Mouse (Mus musculus): ENCODE measurements around the gene Fasn. TPM values are rescaled to one million over a fixed set of nuclear protein-coding genes. Genes with fewer than 3 reads are reported as not detected.
"Not testable (repeated sequence)": the region's sequence is repeated elsewhere in the genome, so short reads cannot be mapped to it uniquely, and the experiment has no call there.

Fasn gene
- total RNA-seq, 2 experiments from 2014 or later, result 27.4 to 33.8 TPM

GRCm38 (mm10) chr11:120768206-120768605 is 56.1 kb downstream of the Fasn start:
- no peak for DNase-seq
- intact Hi-C loops (cut with DNase I), result no loop called here

GRCm38 (mm10) chr11:120767023-120767422 is 57.3 kb downstream of the Fasn start:
- DNase-seq; intact Hi-C loops (cut with DNase I): not testable (repeated sequence)

- DNase-seq; intact Hi-C loops (cut with DNase I): not testable (repeated sequence)
These were observed 61.0 kb downstream of the Fasn start for GRCm38 (mm10) chr11:120763121-120763999.

- DNase-seq; intact Hi-C loops (cut with DNase I): not testable (repeated sequence)
These were observed 61.7 kb downstream of the Fasn start, which contains the start of gene Hmga1b for GRCm38 (mm10) chr11:120762672-120763041. Gene Hmga1b (plus strand): TSS chr11:120762794.

DNA sequence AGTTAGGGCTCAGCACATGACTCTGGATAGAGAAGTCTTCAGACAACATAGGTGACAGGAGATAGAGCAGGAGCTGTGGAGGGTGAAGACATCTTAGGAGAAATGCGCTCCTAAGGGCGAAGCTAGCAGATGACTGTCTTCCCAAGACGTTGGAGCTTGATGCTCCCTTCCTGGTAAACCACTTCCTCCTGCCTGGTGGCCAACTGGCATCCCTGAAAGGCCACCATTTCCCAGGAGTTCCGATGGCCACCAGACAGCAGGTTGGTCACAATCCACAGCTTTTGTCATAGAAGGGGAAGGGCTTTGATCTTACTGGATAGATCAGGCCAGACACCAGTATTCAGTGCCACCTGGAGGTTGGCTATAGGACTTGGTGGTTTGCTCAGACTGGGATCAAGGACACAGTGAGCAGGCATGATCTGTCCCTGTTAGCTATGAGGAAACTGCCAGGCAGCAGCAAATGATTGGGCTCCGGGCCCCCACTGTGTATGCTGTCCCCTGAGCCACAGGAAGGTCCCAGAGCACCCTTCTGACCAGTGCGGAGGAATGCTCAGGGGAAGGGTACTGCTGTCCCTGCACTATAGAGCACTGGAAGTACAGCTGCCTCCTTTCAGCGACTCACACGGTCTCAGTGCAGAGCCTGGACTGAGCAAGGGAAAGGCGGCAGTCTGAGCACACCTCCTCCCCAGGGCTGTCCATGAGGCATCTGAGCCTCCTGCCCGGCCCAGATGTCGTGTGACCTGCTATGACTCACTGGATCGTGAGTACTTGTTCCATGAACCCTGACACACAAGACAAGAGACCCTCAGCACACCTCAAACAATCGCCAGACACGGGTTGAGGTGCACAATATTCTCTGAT is 62.3 kb downstream of the Fasn start:
- no peak for DNase-seq
- intact Hi-C loops (cut with DNase I), result no loop called here

DNA sequence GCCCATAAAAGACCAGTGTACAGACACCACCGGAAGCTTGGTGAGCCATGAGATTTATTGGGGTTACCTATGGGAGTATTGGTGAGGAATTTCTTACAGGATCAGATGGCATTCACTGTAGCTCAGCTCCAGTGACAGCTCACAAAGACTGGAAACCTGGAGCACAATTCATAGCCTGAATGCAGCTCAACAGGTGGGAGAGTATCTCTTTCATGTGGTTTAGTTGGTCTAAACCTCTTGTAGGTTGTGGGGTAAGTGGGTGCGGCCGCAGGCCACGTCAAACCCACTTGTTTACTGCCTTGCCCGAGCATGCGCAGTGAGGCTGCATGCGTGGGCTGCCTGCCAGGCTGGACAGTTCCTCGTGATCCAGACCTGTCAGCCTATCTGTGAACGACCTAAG is 64.1 kb downstream of the Fasn start:
- intact Hi-C loops (cut with DNase I), result no loop called here
- no peak for DNase-seq

Other genes with a start within 250 kb of the Fasn start
- 100 to 1,000 TPM; 236 to 257 TPM for gene Arhgdia, start 242.9 kb downstream of the Fasn start, total RNA-seq (2021)
- 10 to 100 TPM; 86.1 to 88.3 TPM for gene Alyref, start 226.2 kb downstream of the Fasn start, total RNA-seq (2021)
- 100 to 1,000 TPM in 1 of 2 experiments, 10 to 100 TPM in 1; 95.1 to 105 TPM for gene Anapc11, start 226.1 kb downstream of the Fasn start, total RNA-seq (2021)
- under 1 TPM; 0.55 to 0.98 TPM for gene Npb, start 216.1 kb downstream of the Fasn start, total RNA-seq (2021)
- 10 to 100 TPM; 39.7 to 45.8 TPM for gene Pcyt2, start 206.6 kb downstream of the Fasn start, total RNA-seq (2021)
- gene Sirt7, start 199.3 kb downstream of the Fasn start, total RNA-seq (2021), result 10 to 100 TPM; 11.9 to 12.5 TPM
- 10 to 100 TPM; 24.2 to 27.0 TPM for gene Mafg, start 190.9 kb downstream of the Fasn start, total RNA-seq (2021)
- gene Pycr1, start 180.8 kb downstream of the Fasn start, total RNA-seq (2021), result 1 to 10 TPM; 4.8 to 5.5 TPM
- gene Myadml2, start 176.4 kb downstream of the Fasn start, total RNA-seq (2021), result 10 to 100 TPM; 38.0 to 41.6 TPM
- under 1 TPM in 1 of 2 experiments, not detected in 1; 0.12 TPM for gene Notum, start 163.4 kb downstream of the Fasn start, total RNA-seq (2021)
- gene Aspscr1, start 151.6 kb downstream of the Fasn start, total RNA-seq (2021), result 10 to 100 TPM; 52.8 to 53.0 TPM
- gene Cenpx, start 110.8 kb downstream of the Fasn start, total RNA-seq (2021), result 10 to 100 TPM; 38.1 to 40.6 TPM
- gene Lrrc45, start 110.6 kb downstream of the Fasn start, total RNA-seq (2021), result 10 to 100 TPM in 1 of 2 experiments, 1 to 10 TPM in 1; 9.7 to 10.1 TPM
- 1 to 10 TPM; 1.4 to 1.7 TPM for gene Rac3, start 103.1 kb downstream of the Fasn start, total RNA-seq (2021)
- 1 to 10 TPM; 3.2 to 4.1 TPM for gene Dcxr, start 97.3 kb downstream of the Fasn start, total RNA-seq (2021)
- 10 to 100 TPM in 1 of 2 experiments, 1 to 10 TPM in 1; 8.3 to 14.4 TPM for gene Cbr2, start 92.4 kb downstream of the Fasn start, total RNA-seq (2021)
- 10 to 100 TPM; 20.1 to 21.0 TPM for gene Hmga1b, start 61.8 kb downstream of the Fasn start, total RNA-seq (2021)
- gene Rfng, start 40.3 kb downstream of the Fasn start, total RNA-seq (2021), result 10 to 100 TPM; 12.2 to 12.5 TPM
- gene Gps1, start 40.3 kb downstream of the Fasn start, total RNA-seq (2021), result 10 to 100 TPM; 61.7 to 69.1 TPM
- 10 to 100 TPM; 33.1 to 34.8 TPM for gene Dus1l, start 28.1 kb downstream of the Fasn start, total RNA-seq (2021)
- gene Ccdc57, start 108.3 kb upstream of the Fasn start, total RNA-seq (2021), result 1 to 10 TPM; 1.7 to 1.8 TPM
- gene Slc16a3, start 123.9 kb upstream of the Fasn start, total RNA-seq (2021), result 1 to 10 TPM; 4.0 to 4.4 TPM
- 10 to 100 TPM; 86.0 to 89.5 TPM for gene Csnk1d, start 166.8 kb upstream of the Fasn start, total RNA-seq (2021)
- gene Cd7, start 214.9 kb upstream of the Fasn start, total RNA-seq (2021), result under 1 TPM in 1 of 2 experiments, not detected in 1; 0.26 TPM
- not detected for gene Sectm1b, start 239.0 kb upstream of the Fasn start, total RNA-seq (2021)